Mouse (Mus musculus): ENCODE results near the gene Ttc28.

DNA sequence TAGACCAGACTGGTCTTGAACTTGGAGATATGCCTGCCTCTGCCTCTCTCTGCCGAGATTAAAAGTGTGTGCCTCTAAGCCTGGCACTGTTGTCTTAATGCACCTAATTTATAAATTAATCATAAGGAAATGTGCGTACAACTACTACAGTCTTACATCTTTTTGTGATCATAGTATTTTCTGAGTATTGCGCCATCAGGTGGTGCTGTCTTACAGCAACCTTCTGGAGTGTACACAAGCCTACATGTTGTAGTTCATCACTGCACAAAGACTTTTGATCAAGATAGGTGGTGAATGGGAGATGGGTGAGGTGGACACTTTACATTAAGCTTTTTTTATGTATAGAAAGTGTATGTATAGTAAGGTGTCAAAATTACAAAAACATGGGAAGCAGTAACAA lies 45.0 kb downstream of the Ttc28 start:
- no peak for TF ChIP-seq FLI1 (IDR thresholded peaks at IDR 0.05; ENCODE audit: low read length)
- TF ChIP-seq GATA1 (IDR thresholded peaks at IDR 0.05; ENCODE audit: borderline replicate concordance, low read length): no peak
